Mouse (Mus musculus): ENCODE measurements around the gene Creb5.

DNA sequence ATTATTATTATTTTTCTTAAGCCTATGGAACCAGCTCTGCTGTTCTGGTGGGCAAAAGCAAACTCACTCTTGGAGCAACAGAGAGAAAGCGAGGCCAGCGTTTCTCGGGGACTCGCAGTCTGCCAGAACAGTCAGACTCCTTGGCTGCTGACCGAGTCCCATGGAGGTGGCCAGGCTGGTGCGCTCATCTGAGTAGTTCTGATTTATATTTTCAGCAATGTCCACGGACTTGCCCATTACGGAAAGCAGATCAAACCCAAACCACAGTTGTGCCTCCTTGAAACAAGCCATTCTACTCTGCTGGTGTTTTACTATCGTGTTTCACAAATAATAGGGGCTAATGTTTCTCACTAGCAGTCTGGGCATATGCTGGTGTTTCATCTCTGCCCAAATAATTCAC, 408.1 kb downstream of the Creb5 start:
- TF ChIP-seq CTCF (IDR thresholded peaks at IDR 0.05; ENCODE audit: control insufficient read depth, insufficient read depth, insufficient read length) (no peak), MAX (IDR thresholded peaks at IDR 0.05) (no peak), MYOG (IDR thresholded peaks at IDR 0.05; ENCODE audit: control insufficient read depth, extremely low read depth, insufficient read length) (no peak), FOSL1 (IDR thresholded peaks at IDR 0.05; ENCODE audit: insufficient read depth, low read length, poor library complexity, severe bottlenecking) (no peak)
